Mouse (Mus musculus) kidney, adult 18-20 months (tissue): ENCODE measurements around the gene Tubb4b.

Source experiments
- DNase-seq: peaks from one replicate; pipeline ENCODE4 v3.0.0; 2021

Gene Tubb4b

GRCm38 (mm10) chr2:25244144-25244543 lies 19.6 kb upstream of the Tubb4b start:
- no peak for DNase-seq

DNA sequence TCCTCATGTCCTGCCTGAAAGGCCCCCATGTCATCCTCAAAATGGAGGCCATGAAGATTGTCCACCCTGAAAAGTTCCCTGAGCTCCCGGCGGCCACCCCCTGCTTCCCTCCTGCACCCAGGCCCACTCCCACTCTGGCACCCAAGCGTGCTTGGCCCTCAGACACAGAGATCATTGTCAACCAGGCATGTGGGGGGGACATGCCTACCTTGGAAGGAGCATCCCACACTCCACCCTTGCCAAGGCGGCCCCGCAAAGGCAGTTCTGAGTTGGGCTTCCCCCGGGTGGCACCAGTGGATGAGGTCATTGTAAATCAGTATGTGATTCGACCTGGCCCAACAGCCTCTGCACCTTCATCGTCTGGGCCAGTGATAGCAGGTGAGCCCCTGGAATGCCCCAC lies 18.8 kb upstream of the Tubb4b start:
- no peak for DNase-seq

DNA sequence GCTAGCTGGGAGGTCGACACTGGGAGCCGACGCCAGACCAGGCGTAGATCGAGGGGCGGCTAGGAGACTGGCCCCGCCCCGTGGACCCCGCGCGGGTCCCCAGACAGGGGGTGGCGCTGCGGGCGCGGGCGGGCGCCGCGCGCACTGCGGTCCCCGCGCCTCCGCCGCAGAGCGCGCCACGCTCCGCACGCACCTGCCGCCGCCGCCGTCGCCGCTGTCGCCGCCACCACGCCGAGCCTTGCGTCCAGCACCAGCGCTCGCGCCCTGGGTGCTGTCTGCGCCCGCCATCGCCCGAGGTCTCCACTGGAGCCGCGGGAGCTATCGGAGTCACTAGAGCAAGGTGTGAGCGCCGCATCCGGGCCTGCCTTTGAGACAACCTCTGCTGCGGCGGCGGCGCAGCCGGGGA lies 17.6 kb upstream of the Tubb4b start, which contains the start of the genes Rnf208 and Cysrt1:
Gene Rnf208, plus strand, starts transcription at position 155 of the 406 bp plus-strand sequence.
Gene Cysrt1, minus strand, starts transcription at position 352 of the 406 bp plus-strand sequence.
- DNase-seq = no peak

DNA sequence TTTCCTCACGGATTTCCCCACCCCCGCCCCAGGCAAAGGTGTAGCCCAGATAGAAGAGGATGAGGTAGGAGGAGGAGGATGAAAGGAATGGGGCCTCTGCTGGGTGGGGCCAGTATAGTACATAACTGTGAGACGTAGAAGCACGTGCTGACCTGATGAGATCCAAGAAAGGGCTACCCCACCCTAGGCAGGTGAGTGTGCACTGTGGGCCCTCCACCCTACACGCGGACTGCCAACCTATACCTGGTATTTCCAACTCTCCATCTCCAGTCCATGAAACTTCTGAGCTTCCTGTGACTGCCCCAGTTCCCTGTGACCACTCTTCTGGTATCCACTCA lies 16.9 kb upstream of the Tubb4b start:
- DNase-seq = no peak

- DNase-seq = peak; percentile 83
Observed at GRCm38 (mm10) chr2:25240723-25241437, 16.4 kb upstream of the Tubb4b start.

GRCm38 (mm10) chr2:25240310-25240709 lies 15.8 kb upstream of the Tubb4b start:
- no peak for DNase-seq

GRCm38 (mm10) chr2:25239766-25240165 lies 15.3 kb upstream of the Tubb4b start:
- no peak for DNase-seq

- no peak for DNase-seq
Observed at GRCm38 (mm10) chr2:25238106-25238505, 13.6 kb upstream of the Tubb4b start.

GRCm38 (mm10) chr2:25237522-25237921 lies 13.0 kb upstream of the Tubb4b start:
- DNase-seq = peak; percentile 57

DNA sequence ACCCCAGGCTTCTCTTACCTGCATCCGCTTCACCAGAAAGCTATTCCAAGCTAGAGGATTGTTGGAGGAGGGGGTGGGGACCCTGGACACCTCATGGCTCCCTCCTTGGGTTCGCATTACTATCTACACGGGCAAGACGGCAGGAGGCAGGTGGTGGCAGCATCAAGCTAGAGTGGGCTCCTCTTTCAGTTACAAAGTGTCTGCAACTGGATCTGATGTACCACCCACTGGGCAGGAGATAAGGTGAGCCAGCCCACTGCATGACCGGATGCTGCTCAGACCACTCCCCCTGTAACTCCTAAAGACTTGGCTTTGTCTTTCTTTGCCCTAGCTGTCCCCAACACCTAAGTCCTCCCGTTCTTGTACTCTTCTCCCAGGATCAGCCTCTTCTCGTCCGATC lies 12.1 kb upstream of the Tubb4b start, which contains the start of gene Rnf224:
Gene Rnf224, minus strand, starts transcription at position 174 of the 400 bp plus-strand sequence.
- DNase-seq = no peak

GRCm38 (mm10) chr2:25234551-25235220 lies 10.2 kb upstream of the Tubb4b start:
- DNase-seq = peak; percentile 49

- peak; percentile 40 for DNase-seq
Observed at GRCm38 (mm10) chr2:25234050-25234449, 9.5 kb upstream of the Tubb4b start, which contains the start of gene Slc34a3. Gene Slc34a3 (minus strand): TSS chr2:25234364.

DNA sequence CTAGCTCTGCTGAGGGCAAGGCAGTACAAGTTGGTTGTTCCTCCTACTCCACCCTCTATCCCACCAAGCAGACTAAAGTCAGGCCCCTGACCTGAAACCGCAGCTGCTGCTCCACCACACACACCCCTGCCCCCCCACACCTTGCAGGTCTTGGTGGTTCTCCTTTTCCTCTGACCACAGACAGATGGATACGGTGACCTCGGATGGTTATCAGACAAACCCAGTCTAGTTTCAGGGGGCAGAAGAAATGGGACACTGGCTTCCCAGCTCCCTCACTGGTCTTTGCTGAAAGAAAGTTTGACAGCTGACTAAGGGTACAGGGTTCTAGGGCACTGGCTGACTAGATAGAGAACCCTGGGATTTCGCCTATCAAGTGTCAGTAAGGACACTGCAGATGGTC lies 8.9 kb upstream of the Tubb4b start:
- DNase-seq = no peak

DNA sequence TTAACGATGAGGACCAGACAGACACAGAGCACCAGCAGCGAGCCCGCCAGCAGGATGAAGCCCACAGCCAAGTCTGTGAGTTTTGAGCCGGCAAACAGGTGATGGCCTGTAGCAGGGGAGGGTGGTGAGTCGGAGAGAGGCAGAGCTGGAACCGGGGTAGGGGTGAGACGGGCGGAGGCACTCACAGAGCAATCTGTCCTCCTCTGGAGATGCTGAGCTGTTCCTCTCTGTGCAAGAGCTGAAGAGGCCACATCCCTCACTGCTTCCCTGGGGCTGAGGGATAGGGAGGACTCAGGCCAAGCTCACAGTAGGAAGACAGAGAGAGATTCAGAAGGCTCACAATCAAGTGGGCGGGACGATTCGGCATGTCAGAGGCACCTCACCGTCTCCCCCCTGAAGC lies 6.5 kb upstream of the Tubb4b start:
- DNase-seq = no peak

DNA sequence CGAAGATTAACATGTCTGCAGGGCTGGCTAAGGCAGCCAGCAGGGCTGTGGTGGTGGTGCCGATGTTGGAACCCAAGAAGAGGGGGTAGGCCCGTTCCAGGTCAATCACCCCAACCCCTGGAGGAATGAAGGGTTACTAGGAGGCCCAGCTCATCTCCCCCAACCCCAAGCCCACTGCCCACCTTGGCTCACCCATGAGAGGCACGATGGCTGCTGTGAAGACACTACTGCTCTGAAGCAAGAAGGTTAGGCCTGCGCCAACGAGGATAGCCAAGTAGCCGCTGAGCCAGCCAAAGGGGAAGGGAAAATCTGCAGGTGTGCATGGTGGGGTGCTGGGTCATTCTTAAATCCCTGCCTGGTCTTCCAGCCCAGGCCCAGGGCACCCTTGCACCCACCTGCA lies 6.1 kb upstream of the Tubb4b start:
- no peak for DNase-seq

- no peak for DNase-seq
Observed at GRCm38 (mm10) chr2:25229582-25229981, 5.1 kb upstream of the Tubb4b start.

GRCm38 (mm10) chr2:25228995-25229530 lies 4.6 kb upstream of the Tubb4b start:
- DNase-seq = no peak

DNA sequence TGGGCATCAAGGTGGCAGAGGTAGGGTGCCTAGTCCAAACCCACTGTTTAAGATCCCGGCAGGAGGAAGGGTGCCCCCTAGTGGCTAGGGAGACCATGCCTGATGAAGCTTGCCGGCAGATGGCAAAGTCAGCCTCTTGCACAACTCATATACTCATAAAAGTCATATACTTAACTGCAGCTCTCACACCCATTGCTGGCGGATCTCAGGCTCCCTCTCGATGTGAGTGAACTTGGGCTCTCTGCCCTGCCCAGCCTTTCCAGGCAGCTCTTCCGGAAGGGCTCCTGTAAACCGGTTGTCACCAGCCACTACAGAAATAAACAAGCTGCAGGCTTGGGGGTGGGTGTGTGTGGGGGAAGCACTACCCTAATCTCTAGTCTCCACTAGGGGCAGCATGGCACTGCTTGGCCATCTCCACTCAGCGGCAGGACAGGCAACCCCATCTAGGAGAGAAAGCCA lies 4.0 kb upstream of the Tubb4b start:
- DNase-seq = peak; percentile 88

DNA sequence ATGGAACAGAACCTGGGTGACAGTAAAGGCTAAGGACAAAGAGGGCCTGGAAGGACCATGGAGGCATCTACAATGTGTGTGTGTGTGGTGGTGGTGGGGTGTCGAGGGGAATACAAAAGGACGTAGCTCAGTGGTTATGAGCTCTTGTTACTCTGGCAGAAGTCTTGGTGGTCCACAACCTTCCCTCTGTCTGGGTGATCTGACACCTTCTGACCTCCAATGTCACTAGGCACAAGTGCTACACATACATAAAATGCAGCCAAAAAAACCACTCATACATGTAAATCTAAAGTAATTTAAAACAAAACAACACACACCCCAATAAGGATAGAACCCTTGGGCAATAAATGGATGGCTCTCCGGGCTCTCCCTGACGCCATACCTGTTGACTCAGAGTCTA lies 2.9 kb upstream of the Tubb4b start:
- no peak for DNase-seq

DNA sequence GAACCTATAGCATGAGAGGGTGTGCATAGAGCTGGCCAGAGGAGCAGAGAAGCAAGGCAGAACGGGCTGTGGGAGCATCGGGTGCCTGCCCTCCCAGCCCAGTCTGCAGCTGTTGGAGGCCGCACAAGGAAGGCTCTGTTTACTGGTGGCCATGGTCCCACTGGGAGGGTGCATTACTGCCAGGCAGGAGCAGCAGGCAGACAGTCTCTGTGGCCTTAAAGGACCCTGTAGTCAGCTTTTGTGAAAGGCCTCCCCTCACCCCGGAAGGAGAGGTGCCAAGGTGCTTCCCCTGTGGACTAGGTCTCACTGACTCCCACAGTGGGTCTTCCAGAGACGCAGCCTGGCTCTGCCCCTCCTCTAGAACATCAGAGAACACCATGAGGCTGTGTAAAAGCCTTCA lies 2.4 kb upstream of the Tubb4b start:
- no peak for DNase-seq

DNA sequence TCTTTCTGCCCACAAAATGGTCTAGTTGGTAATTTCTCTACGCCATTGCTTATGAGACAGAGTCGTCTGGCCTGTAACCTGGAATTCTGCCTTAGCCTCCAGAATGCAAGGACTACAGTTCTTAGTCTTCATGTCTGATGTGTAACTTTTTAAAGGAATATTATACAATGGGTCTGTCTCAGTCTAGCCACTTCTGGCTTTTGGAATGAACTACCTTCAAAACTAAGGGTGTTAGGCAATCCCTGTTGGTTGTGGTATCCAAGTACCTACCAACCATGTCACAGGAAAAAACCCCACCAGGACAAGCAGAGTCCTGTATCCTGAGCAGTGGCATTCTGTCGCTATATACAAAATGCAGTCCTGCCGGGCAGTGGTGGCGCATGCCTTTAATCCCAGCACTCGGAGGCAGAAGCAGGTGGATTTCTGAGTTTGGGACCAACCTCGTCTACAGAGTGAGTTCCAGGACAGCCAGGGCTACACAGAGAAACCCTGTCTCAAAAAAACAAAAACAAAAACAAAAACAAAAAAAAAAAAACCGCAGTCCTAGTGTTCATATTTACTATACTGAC lies 1.4 kb upstream of the Tubb4b start:
- DNase-seq = no peak

GRCm38 (mm10) chr2:25224766-25225752 lies 557 bp upstream of the Tubb4b start:
- peak; percentile 96 for DNase-seq
